Mouse (Mus musculus) forelimb bud, embryonic 11.5 days (tissue): ENCODE data around the gene Mtmr11.

Source experiments
- DNase-seq: peaks from one replicate; pipeline ENCODE4 v3.0.0-alpha.2; 2012; ENCODE audit warnings: low read depth, low spot score

Gene Mtmr11

GRCm38 (mm10) chr3:96161869-96162840, at the start of gene Mtmr11:
Gene Mtmr11, plus strand, starts transcription at chr3:96162004.
- no peak for DNase-seq

GRCm38 (mm10) chr3:96113251-96113650, 48.6 kb upstream of the Mtmr11 start:
- DNase-seq: no peak

GRCm38 (mm10) chr3:96118142-96118541, 43.7 kb upstream of the Mtmr11 start:
- no peak for DNase-seq

GRCm38 (mm10) chr3:96118702-96119101, 43.1 kb upstream of the Mtmr11 start:
- DNase-seq: no peak

- DNase-seq: no peak
These were observed 37.6 kb upstream of the Mtmr11 start for GRCm38 (mm10) chr3:96124235-96124634.

GRCm38 (mm10) chr3:96128128-96128527, 33.7 kb upstream of the Mtmr11 start:
- DNase-seq: no peak

GRCm38 (mm10) chr3:96132478-96132877, 29.3 kb upstream of the Mtmr11 start:
- no peak for DNase-seq

- DNase-seq: no peak
These were observed 28.4 kb upstream of the Mtmr11 start for GRCm38 (mm10) chr3:96133327-96133905.

GRCm38 (mm10) chr3:96135011-96135410, 26.8 kb upstream of the Mtmr11 start:
- DNase-seq: no peak

GRCm38 (mm10) chr3:96147950-96148349, 13.9 kb upstream of the Mtmr11 start:
- DNase-seq: peak; percentile 62

GRCm38 (mm10) chr3:96151836-96152235, 10.0 kb upstream of the Mtmr11 start:
- DNase-seq: no peak

GRCm38 (mm10) chr3:96152611-96153010, 9.2 kb upstream of the Mtmr11 start:
- DNase-seq: no peak

GRCm38 (mm10) chr3:96155501-96155900, 6.3 kb upstream of the Mtmr11 start:
- DNase-seq: no peak

GRCm38 (mm10) chr3:96159820-96160219, 2.0 kb upstream of the Mtmr11 start:
- DNase-seq: no peak

- no peak for DNase-seq
These were observed 1.5 kb upstream of the Mtmr11 start for GRCm38 (mm10) chr3:96160222-96160802.

- DNase-seq: peak; percentile 78
These were observed 844 bp upstream of the Mtmr11 start for GRCm38 (mm10) chr3:96160803-96161516.

- no peak for DNase-seq
These were observed 1.2 kb downstream of the Mtmr11 start for GRCm38 (mm10) chr3:96163040-96163439.

- DNase-seq: no peak
These were observed 6.8 kb downstream of the Mtmr11 start for GRCm38 (mm10) chr3:96168466-96169158.

GRCm38 (mm10) chr3:96170276-96170675, 8.5 kb downstream of the Mtmr11 start:
- DNase-seq: no peak

GRCm38 (mm10) chr3:96170976-96171545, 9.3 kb downstream of the Mtmr11 start:
- DNase-seq: no peak
